In genomic region chr6:97486813-97487361, GRCm38 (mm10) we compare ENCODE assay signal across 7 mouse cellular contexts.
A peak's percentile ranks its signal among the peaks of the same experiment; 100 is the strongest.
DNase-seq lines count a peak whose midpoint lies in the region; ATAC-seq lines count a peak whose summit lies in the region.

No protein-coding gene starts in this region.

- H3K9me3 ChIP-seq in liver, embryonic 11.5 days (ENCODE audit: control insufficient read depth, low read length): no peaks in the 10 kb centered on the region
- no peaks in the 10 kb centered on the region for H3K9me3 ChIP-seq in stomach, embryonic 16.5 days (replicated peaks; ENCODE audit: control insufficient read depth, low read length)

- H3K4me3 ChIP-seq in brown adipose tissue, adult 24 weeks (ENCODE audit: insufficient read depth, low read depth, low read length): peak overlapping the region; percentile 57
- H3K4me3 ChIP-seq in liver, embryonic 11.5 days (ENCODE audit: low read depth, low read length): peak overlapping the region; percentile 50
- H3K4me3 ChIP-seq in stomach, embryonic 16.5 days (replicated peaks; ENCODE audit: low read length): peak overlapping the region; percentile 52

- DNase-seq in ZHBTc4 (ENCODE audit: low read depth, low spot score) (peak; percentile 17), MN1 (ENCODE audit: low spot score) (no peak)
- DNase-seq in heart, postnatal 36 days: peak; percentile 29 to 56
- no peak for DNase-seq in liver, embryonic 11.5 days (ENCODE audit: low spot score)
- DNase-seq in layer of hippocampus, adult 18-20 months (ENCODE audit: low spot score in 2 of 2): no peak

- H3K9ac ChIP-seq in liver, embryonic 11.5 days (ENCODE audit: low read depth, low read length): no peak overlapping the region
- peak overlapping the region; percentile 66; the same call in 1 of the 2 replicates for H3K9ac ChIP-seq in stomach, embryonic 16.5 days (ENCODE audit: low read length)

- H3K4me2 ChIP-seq in liver, embryonic 11.5 days: peak overlapping the region; percentile 87
- peak overlapping the region; percentile 95 for H3K4me2 ChIP-seq in stomach, embryonic 16.5 days (ENCODE audit: low read depth, low read length)

- peaks cover 32% of the 10 kb centered on the region for H3K27me3 ChIP-seq in liver, embryonic 11.5 days (replicated peaks; ENCODE audit: control insufficient read depth, insufficient read depth, low read length)
- peaks cover 3% of the 10 kb centered on the region; the same call in 1 of the 2 replicates for H3K27me3 ChIP-seq in stomach, embryonic 16.5 days (ENCODE audit: control insufficient read depth, insufficient read depth, low read length)

- 24% methylated on average over 11 of the region's 11 CpGs for WGBS in liver, embryonic 11.5 days
- 10% methylated on average over 11 of the region's 11 CpGs for WGBS in stomach, embryonic 16.5 days

- no peak for ATAC-seq in liver, embryonic 11.5 days (replicated peaks; ENCODE audit: low FRiP score)
- no peak for ATAC-seq in stomach, embryonic 16.5 days (ENCODE audit: insufficient read depth, low FRiP score)

- H3K4me1 ChIP-seq in brown adipose tissue, adult 24 weeks (ENCODE audit: control insufficient read depth, insufficient read depth, insufficient read length, low read length): 0 out of 2 replicates have a peak, but pooled peaks cover 5% of the 10 kb centered on the region
- H3K4me1 ChIP-seq in liver, embryonic 11.5 days (replicated peaks; ENCODE audit: control insufficient read depth, insufficient read depth, low read length): no peaks in the 10 kb centered on the region; the same call in 1 of the 2 replicates
- peaks cover 16% of the 10 kb centered on the region for H3K4me1 ChIP-seq in stomach, embryonic 16.5 days (ENCODE audit: control insufficient read depth, insufficient read depth, low read length)

- H3K27ac ChIP-seq in brown adipose tissue, adult 24 weeks (replicated peaks; ENCODE audit: low read depth, low read length): peak overlapping the region; percentile 81
- no peak overlapping the region for H3K27ac ChIP-seq in liver, embryonic 11.5 days (ENCODE audit: low read depth, low read length)
- no peak overlapping the region for H3K27ac ChIP-seq in stomach, embryonic 16.5 days (ENCODE audit: low read length)

- H3K36me3 ChIP-seq in liver, embryonic 11.5 days (ENCODE audit: control insufficient read depth, insufficient read depth, low read length): no peaks in the 10 kb centered on the region
- no peaks in the 10 kb centered on the region for H3K36me3 ChIP-seq in stomach, embryonic 16.5 days (ENCODE audit: control insufficient read depth, insufficient read depth, low read length)

- intact Hi-C loops in heart, postnatal 36 days (cut with DNase I): loop anchor here (2.0 kb wide), 1 partner anchor 66 kb away; no protein-coding TSS in a partner anchor

Comparison
In these comparisons a context has a peak if more than half of its experiments do, and no peak if none do; other contexts are left out.
1. DNase-seq: peak in ZHBTc4 (single experiment) and heart, postnatal 36 days (2 of 2); none in liver, embryonic 11.5 days (single experiment), MN1 (single experiment) and layer of hippocampus, adult 18-20 months (0 of 2).
2. Peak in every context shown above with its lines, with median percentiles within 50 percentile points of each other: H3K4me3 ChIP-seq.